Mouse (Mus musculus) brown adipose tissue, adult 24 weeks (tissue): Measurements from ENCODE around the gene Mycbp2. TPM values are rescaled to one million over a fixed set of nuclear protein-coding genes. Genes with fewer than 3 reads are reported as not detected.

ENCODE experiments used
- H3K27ac ChIP-seq: fragments of 200-500 bp; replicated peaks from 2 replicates; pipeline ENCODE4 v1.5.1; 2012; ENCODE audit warnings: low read depth, mild to moderate bottlenecking, low read length
- H3K4me1 ChIP-seq: fragments of 200-500 bp; 2 replicates; pipeline ENCODE4 v1.6.1; 2012; ENCODE audit warnings: low read length, mixed read lengths; ENCODE audit not compliant: control insufficient read depth, insufficient read depth, insufficient read length
- H3K4me3 ChIP-seq: fragments of 200-500 bp; 2 replicates; pipeline ENCODE4 v1.5.1; 2012; ENCODE audit warnings: low read depth, mild to moderate bottlenecking, low read length, moderate library complexity; ENCODE audit not compliant: insufficient read depth
- polyA plus RNA-seq: library from polyadenylated mRNA; stranded (reverse); fragments of >200 nt; gene quantifications from 2 replicates; pipeline ENCODE4 v1.2.4, GENCODE M21; 2012; ENCODE audit not compliant: missing spikeins, insufficient read depth, insufficient read length

Mycbp2 gene
- polyA plus RNA-seq, 1 experiment, result 19.1 TPM

- H3K4me3 ChIP-seq, result no peak overlapping the region
- H3K4me1 ChIP-seq, result peaks cover 6% of the 10 kb centered on the region
- no peak overlapping the region for H3K27ac ChIP-seq
Observed at GRCm38 (mm10) chr14:103101171-103101570, 245.4 kb downstream of the Mycbp2 start.

- Histone ChIP-seq H3K27ac (no peak overlapping the region), H3K4me3 (no peak overlapping the region), H3K4me1 (peaks cover 6% of the 10 kb centered on the region)
Observed at GRCm38 (mm10) chr14:103100296-103100695, 246.3 kb downstream of the Mycbp2 start.

GRCm38 (mm10) chr14:103099238-103099933, 247.2 kb downstream of the Mycbp2 start, which contains the start of gene Fbxl3:
Gene Fbxl3 (minus strand): TSS chr14:103099566.
- H3K4me1 ChIP-seq, result peaks cover 6% of the 10 kb centered on the region
- peak within 1 kb of the TSS; percentile 100 for H3K27ac ChIP-seq
- H3K4me3 ChIP-seq, result peak within 1 kb of the TSS; percentile 100

GRCm38 (mm10) chr14:103098587-103099235, 247.9 kb downstream of the Mycbp2 start:
- H3K4me1 ChIP-seq, result peaks cover 6% of the 10 kb centered on the region
- H3K27ac ChIP-seq, result peak overlapping the region; percentile 100

GRCm38 (mm10) chr14:103098213-103098586, 248.4 kb downstream of the Mycbp2 start:
- Histone ChIP-seq H3K27ac (peak overlapping the region; percentile 84), H3K4me1 (peaks cover 6% of the 10 kb centered on the region)

More at GRCm38 (mm10) chr14:103098587-103099235, 247.9 kb downstream of the Mycbp2 start:
- H3K4me3 ChIP-seq, result peak overlapping the region; percentile 100

GRCm38 (mm10) chr14:103096621-103097020, 250.0 kb downstream of the Mycbp2 start:
- peaks cover 6% of the 10 kb centered on the region for H3K4me1 ChIP-seq
- H3K4me3 ChIP-seq, result no peak overlapping the region
- no peak overlapping the region for H3K27ac ChIP-seq

More at GRCm38 (mm10) chr14:103098213-103098586, 248.4 kb downstream of the Mycbp2 start:
- peak overlapping the region; percentile 100 for H3K4me3 ChIP-seq

- Histone ChIP-seq H3K27ac (no peak overlapping the region), H3K4me3 (no peak overlapping the region), H3K4me1 (peaks cover 6% of the 10 kb centered on the region)
Observed at GRCm38 (mm10) chr14:103095826-103096225, 250.8 kb downstream of the Mycbp2 start.

GRCm38 (mm10) chr14:103095036-103095435, 251.6 kb downstream of the Mycbp2 start:
- peaks cover 6% of the 10 kb centered on the region for H3K4me1 ChIP-seq
- no peak overlapping the region for H3K27ac ChIP-seq
- no peak overlapping the region for H3K4me3 ChIP-seq

GRCm38 (mm10) chr14:103093670-103094069, 252.9 kb downstream of the Mycbp2 start:
- H3K4me3 ChIP-seq, result no peak overlapping the region
- H3K27ac ChIP-seq, result no peak overlapping the region
- peaks cover 6% of the 10 kb centered on the region for H3K4me1 ChIP-seq

- Histone ChIP-seq H3K4me3 (no peak overlapping the region), H3K27ac (no peak overlapping the region), H3K4me1 (peaks cover 6% of the 10 kb centered on the region)
Observed at GRCm38 (mm10) chr14:103093236-103093635, 253.4 kb downstream of the Mycbp2 start.

- H3K27ac ChIP-seq, result no peak overlapping the region
- H3K4me1 ChIP-seq, result no peaks in the 10 kb centered on the region
- no peak overlapping the region for H3K4me3 ChIP-seq
Observed at GRCm38 (mm10) chr14:103088624-103089023, 258.0 kb downstream of the Mycbp2 start.

GRCm38 (mm10) chr14:103087846-103088245, 258.8 kb downstream of the Mycbp2 start:
- Histone ChIP-seq H3K4me3 (no peak overlapping the region), H3K4me1 (no peaks in the 10 kb centered on the region), H3K27ac (no peak overlapping the region)

GRCm38 (mm10) chr14:103086671-103087324, 259.8 kb downstream of the Mycbp2 start:
- no peaks in the 10 kb centered on the region for H3K4me1 ChIP-seq
- no peak overlapping the region for H3K4me3 ChIP-seq
- H3K27ac ChIP-seq, result no peak overlapping the region

GRCm38 (mm10) chr14:103085840-103086533, 260.6 kb downstream of the Mycbp2 start:
- no peaks in the 10 kb centered on the region for H3K4me1 ChIP-seq
- no peak overlapping the region for H3K27ac ChIP-seq
- no peak overlapping the region for H3K4me3 ChIP-seq
